Mouse (Mus musculus): ENCODE results near the gene Nelfcd.

DNA sequence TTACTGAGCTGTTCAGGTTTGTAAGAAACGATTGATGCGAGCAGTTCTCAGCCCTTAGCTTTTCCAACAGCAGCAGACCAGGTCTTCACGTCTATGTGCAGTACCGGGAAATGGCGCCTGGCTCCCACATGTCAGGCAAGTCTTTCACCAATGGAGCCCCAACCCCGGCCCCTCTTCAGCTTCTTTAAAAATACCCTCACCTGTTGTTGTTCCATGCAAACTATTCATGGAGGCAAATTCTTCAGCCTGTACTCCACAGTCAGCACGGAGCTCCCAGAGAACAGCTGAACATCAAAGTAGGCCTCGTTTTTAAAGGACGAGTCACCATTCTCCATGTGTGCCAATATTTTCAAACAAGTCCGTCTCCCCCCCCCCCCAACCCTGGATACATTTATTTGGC, 19.0 kb upstream of the Nelfcd start:
- TF ChIP-seq ZC3H11A (IDR thresholded peaks at IDR 0.05; ENCODE audit: borderline replicate concordance, low read depth, low read length) (no peak), MAFK (IDR thresholded peaks at IDR 0.05; ENCODE audit: insufficient read depth, low read depth, low read length) (no peak), ZNF384 (IDR thresholded peaks at IDR 0.05; ENCODE audit: low read depth, low read length) (no peak), CHD2 (IDR thresholded peaks at IDR 0.05; ENCODE audit: low read depth, low read length) (no peak), HCFC1 (IDR thresholded peaks at IDR 0.05; ENCODE audit: borderline replicate concordance, insufficient read depth, low read length) (no peak)

Data from ES-E14 (cell line).